Mouse (Mus musculus) cerebellum, postnatal 36 days (tissue): ENCODE measurements at regions not wholly inside any gene's neighbourhood (a gene's known extent, or its start where the extent isn't known, plus 50 kb on each side); places are given as distances from the start of the nearest gene placed in this dataset.

ENCODE experiments used
- DNase-seq, 2 experiments: peaks; one replicate each; pipeline ENCODE4 v3.0.0; 2021 to 2022; ENCODE audit warnings: mixed read lengths in 2 of 2

DNA sequence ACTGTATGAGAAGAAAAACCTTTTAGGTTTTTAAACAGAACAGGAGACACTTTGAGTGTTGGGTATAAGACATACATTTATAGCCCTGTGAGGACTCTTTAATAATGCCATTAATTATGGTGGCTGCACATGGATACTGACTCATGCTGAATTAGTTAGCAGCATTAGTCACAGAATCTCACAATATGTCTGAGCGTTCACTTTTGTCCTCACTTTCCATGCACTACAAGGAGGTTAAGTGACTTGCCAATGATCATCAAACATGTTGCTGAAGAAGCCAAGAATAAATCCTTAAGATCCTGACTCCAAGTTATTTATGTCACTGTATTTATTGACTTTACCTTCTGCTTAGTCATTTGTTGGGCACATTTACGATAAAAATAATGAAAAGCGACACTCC lies 105.6 kb upstream of the Atxn7l3b start:
- no peak for DNase-seq

DNA sequence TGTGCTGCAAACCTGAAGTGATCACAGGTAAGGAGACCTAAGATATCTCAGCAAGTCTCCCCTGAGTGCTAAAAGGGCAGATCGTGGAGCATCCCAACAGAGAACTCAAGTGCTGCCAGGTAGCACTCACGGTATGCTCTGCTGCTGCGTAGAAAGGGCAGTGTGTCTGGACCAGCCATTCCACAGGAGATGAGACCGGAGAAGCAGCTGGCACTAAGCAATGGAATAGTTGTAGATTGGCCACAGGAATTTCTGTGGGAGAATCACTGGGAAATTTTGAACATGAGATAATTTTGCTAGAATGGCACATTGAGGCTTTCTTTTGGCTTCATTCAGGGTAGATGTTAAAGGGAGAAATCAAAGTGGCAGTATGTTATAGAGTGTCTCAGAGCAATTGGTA lies 104.1 kb upstream of the Atxn7l3b start:
- DNase-seq = no peak

DNA sequence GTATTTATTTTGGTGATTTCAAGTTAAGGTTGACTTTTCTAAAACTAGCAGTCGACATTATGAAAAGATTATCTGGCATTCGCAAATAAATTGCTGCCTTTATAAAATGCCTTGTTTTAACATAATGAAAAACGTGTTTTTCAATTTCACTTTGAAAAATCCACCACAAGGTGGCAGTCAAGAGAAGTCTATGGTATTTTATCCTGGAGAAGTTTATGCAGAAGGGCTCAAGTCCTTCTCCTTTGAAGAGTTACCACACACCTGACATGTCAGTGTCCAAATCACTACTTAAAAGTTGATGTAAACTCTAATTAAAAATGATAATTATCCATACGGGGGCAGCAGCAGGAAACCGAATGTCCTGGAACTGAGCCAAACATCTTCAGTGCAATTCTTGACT lies 98.5 kb upstream of the Atxn7l3b start:
- peak in 1 of 2 experiments; percentile 4 for DNase-seq

DNA sequence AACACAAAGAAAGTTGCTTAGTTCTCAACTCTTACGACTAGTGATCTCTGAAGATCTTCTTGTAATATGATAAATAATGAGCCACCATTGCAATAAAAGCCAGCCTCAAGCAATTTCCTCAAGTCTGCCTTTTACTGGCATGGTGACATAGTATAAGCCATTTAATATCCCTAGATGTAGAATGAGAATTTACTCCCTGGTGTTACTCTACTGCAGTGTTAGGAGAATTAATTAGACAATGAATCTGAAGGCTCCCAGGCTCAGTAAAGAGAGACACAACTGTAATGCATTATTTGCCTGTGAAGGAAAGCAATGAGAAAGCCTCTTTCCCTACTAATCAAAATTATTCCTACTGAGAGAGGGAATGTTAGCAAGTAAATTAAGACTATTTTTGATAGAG lies 95.8 kb upstream of the Atxn7l3b start:
- no peak for DNase-seq

DNA sequence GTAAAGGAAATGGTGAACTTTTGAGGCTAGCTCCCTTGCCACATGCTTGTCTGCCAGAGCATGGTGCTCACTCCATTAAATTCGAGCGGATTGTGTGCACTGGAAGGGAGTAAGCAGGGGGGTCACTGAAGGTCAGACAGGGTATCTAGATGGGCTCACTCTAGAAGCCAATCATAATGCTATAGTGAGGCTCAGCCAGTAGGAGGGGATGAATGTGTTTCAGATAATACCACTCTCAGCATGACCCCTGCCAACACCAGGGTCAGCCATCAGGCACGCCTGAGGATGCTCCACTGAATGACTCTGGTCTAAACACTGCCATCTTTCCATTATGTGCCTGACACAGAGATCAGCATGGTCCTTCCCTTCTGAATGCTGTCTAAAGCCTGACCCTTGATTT lies 80.3 kb upstream of the Atxn7l3b start:
- no peak for DNase-seq

DNA sequence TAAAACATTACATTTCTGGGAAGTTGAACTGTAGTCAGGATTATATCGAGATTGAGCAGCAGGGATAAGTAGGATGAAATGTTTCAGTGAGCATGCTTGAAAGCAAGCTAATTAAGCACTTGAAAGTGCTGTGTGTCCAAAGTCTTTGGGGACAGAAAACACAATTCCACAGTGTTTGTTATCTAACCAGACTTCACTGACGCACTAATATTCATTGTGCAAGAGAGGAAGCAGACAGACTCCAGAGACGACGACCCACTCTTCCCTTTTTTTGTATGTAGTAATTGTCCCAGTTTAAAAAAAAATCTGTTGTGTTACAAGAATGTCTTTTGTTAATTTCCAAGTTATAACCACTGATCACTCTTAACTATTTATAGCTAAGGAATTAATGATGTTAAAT lies 61.9 kb upstream of the Atxn7l3b start:
- DNase-seq = no peak

DNA sequence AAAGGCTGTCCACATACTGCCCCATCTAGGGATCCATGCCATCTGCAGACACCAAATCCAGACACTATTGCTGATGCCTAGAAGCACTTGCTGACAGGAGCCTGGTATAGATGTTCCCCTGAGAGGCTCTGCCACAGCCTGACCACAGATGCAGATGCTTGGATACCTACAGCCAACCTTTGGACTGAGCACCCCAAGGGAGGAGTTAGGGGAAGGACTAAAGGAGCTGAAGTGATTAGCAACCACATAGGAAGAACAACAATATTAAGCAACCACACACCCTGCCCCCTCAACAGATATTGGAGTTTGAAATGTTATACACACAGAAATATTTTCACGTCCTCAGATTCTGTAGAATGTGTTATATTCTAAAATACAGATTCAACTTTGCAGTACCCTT lies 53.9 kb upstream of the Atxn7l3b start:
- no peak for DNase-seq
